Mouse (Mus musculus): ENCODE measurements around the gene Ccdc151. TPM values are rescaled to one million over a fixed set of nuclear protein-coding genes. Genes with fewer than 3 reads are reported as not detected.

Ccdc151 gene
- polyA plus RNA-seq, 1 experiment from 2014 or later = 7.5 TPM

- ChIA-PET POLR2A (no interaction called here), CTCF (no interaction called here)
- ATAC-seq (no peak), DNase-seq (ENCODE audit: low read depth, low spot score) (no peak)
- in situ Hi-C loops (cut with MboI; ENCODE audit: low pct_unique_long_range_greater_than_20kb) = no loop called here
- no peaks in the 10 kb centered on the region for H3K27me3 ChIP-seq
- TF ChIP-seq CTCF (IDR thresholded peaks at IDR 0.05) = no peak
These were observed 59.4 kb downstream of the Ccdc151 start for GRCm38 (mm10) chr9:21943046-21943445.

Other genes with a start within 250 kb of the Ccdc151 start
- gene Spc24, start 242.3 kb downstream of the Ccdc151 start, polyA plus RNA-seq (2021) = 38.3 TPM
- 62.4 TPM for gene Kank2, start 203.9 kb downstream of the Ccdc151 start, polyA plus RNA-seq (2021)
- gene Angptl8, start 167.1 kb downstream of the Ccdc151 start, polyA plus RNA-seq (2021) = 15.2 TPM
- gene Dock6, start 150.0 kb downstream of the Ccdc151 start, polyA plus RNA-seq (2021) = 36.1 TPM
- gene Rab3d, start 84.4 kb downstream of the Ccdc151 start, polyA plus RNA-seq (2021) = 22.1 TPM
- 12.2 TPM for gene Ccdc159, start 75.2 kb downstream of the Ccdc151 start, polyA plus RNA-seq (2021)
- 54.8 TPM for gene Tmem205, start 75.1 kb downstream of the Ccdc151 start, polyA plus RNA-seq (2021)
- gene Plppr2, start 65.6 kb downstream of the Ccdc151 start, polyA plus RNA-seq (2021) = 22.1 TPM
- gene Swsap1, start 46.9 kb downstream of the Ccdc151 start, polyA plus RNA-seq (2021) = 14.0 TPM
- 8.5 TPM for gene Epor, start 39.1 kb downstream of the Ccdc151 start, polyA plus RNA-seq (2021)
- gene Rgl3, start 13.2 kb downstream of the Ccdc151 start, polyA plus RNA-seq (2021) = 41.7 TPM
- 276 TPM for gene Prkcsh, start 172 bp upstream of the Ccdc151 start, polyA plus RNA-seq (2021)
- gene Elavl3, start 49.4 kb upstream of the Ccdc151 start, polyA plus RNA-seq (2021) = 0.10 TPM
- not detected for gene Gm49318, start 68.6 kb upstream of the Ccdc151 start, polyA plus RNA-seq (2021)
- 10.9 TPM for gene Zfp653, start 68.7 kb upstream of the Ccdc151 start, polyA plus RNA-seq (2021)
- gene Ecsit, start 82.8 kb upstream of the Ccdc151 start, polyA plus RNA-seq (2021) = 44.3 TPM
- 408 TPM for gene Cnn1, start 96.6 kb upstream of the Ccdc151 start, polyA plus RNA-seq (2021)
- 123 TPM for gene Elof1, start 114.5 kb upstream of the Ccdc151 start, polyA plus RNA-seq (2021)
- gene Acp5, start 133.1 kb upstream of the Ccdc151 start, polyA plus RNA-seq (2021) = not detected
- 72.3 TPM for gene Pigyl, start 154.2 kb upstream of the Ccdc151 start, polyA plus RNA-seq (2021)
- not detected for gene Zfp872, start 185.5 kb upstream of the Ccdc151 start, polyA plus RNA-seq (2021)
- gene Zfp809, start 223.1 kb upstream of the Ccdc151 start, polyA plus RNA-seq (2021) = 32.9 TPM